Mouse (Mus musculus): ENCODE measurements around the gene Utp20.
A peak's percentile ranks its signal among the peaks of the same experiment; 100 is the strongest.
"Not testable (repeated sequence)": the region's sequence is repeated elsewhere in the genome, so short reads cannot be mapped to it uniquely, and the experiment has no call there.

The Utp20 gene

DNA sequence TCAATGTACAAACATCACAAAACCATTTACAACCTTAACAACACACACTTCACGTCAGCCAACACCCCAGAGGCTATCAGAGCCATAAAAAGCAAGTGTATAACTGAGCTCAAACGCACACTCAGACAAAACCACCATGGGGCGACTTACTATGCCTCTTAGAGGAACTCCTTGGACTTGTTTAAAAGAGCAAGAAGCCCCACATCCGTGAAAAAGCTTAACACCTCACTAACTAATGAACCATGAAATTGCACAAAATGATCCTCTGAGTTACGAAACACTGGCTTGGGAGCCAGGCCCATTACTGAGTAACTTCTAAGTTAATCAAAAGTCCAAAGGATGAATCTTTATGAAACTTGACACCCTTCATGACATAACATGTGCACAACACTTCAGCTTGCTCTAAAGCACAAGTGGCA is 42.1 kb downstream of the Utp20 start:
- DNase-seq (ENCODE audit: low read depth in 1 of 2, low spot score in 2 of 2), result no peak

DNA sequence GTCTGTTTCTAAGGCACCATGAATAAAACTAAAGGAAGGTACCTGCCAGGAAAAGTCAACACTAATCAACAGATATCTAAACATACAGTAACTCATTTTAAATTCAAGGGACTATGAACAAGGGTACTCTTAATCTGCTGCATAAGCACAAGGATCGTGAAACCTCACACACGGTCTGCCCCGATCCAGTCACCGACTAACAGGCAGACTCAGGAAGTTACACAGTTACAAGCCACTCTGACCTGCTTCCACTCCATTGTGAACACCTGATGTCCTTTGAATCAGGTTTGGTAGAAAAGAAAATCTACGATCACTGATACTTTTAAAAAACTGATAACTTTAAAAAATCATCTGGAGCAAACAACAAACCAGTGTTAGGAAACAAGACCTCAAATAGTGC is 42.7 kb downstream of the Utp20 start:
- DNase-seq (ENCODE audit: low read depth in 1 of 2, low spot score in 2 of 2), result no peak

DNA sequence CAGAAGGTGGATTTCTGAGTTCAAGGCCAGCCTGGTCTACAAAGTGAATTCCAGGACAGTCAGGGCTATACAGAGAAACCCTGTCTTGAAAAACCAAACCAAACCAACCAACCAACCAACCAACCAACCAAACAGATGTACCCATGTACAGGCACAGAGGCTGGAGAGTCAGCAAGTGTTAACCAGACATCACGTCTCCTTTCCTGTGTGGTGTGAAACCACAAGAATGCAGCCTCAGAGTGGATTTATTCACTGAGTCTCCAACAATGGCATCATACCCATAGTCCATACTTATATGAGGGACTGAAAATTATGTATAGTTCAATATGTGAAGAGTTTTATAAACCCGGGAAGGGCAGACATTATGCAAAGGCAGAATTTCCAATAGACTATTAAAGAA is 43.5 kb downstream of the Utp20 start:
- not testable (repeated sequence) for DNase-seq (ENCODE audit: low read depth in 1 of 2, low spot score in 2 of 2)

DNA sequence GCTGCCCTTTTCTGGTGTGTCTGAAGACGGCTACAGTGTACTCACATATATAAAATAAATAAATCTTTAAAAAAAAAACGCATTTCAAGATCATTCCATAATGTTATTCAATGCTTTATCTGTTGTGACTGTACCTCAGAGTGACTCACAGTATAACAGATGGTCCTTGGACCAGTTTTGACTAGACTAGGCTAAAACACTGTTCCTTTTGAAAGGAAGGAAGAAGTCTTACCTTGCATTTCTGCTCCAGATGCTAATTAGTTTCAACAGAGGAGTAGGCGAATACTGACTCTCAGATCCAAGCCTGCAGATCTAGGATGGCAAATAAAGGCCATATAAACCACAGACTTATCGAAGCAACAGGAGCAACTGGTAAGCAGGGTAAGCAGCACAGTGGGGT is 45.9 kb downstream of the Utp20 start:
- no peak for DNase-seq (ENCODE audit: low read depth in 1 of 2, low spot score in 2 of 2)

DNA sequence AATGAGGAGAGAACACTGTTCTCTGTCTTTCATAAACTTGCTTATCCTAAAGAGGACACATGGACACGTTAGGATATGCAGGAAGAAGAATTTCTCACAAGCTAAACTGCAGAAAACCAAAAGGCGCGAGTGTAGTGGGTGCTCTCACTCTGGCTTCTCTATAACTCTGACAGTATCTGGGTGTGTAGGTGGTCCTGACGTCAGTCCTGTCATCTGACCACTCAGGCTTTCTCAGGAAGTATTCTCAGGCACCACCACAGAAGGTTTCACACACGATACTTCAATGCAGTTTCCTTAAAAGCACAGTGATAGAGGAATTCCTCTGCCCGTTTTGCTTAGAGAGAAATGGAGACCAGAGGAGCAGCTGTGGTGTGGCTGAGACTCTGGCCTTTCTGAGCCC is 50.4 kb downstream of the Utp20 start:
- DNase-seq (ENCODE audit: low read depth in 1 of 2, low spot score in 2 of 2), result no peak

DNA sequence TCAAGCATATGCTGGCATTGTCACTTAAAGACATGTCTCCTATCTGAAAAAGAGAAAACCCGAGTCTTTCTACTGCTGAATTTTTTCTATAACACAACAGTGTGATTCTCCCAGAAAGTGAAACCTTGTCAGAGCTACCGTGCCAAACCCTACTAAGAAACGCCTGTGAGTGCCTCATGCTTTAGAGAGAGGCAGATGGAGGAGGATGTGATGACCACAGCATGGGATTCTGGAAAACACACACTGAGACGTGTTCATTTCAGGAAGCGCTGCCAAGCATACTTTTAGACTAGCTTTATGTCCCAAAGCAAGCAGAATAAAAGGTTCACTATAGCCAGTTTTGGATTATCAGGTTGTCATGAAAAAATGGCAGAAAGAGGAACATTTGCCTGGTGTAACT is 53.6 kb downstream of the Utp20 start:
- not testable (repeated sequence) for DNase-seq (ENCODE audit: low read depth in 1 of 2, low spot score in 2 of 2)

DNA sequence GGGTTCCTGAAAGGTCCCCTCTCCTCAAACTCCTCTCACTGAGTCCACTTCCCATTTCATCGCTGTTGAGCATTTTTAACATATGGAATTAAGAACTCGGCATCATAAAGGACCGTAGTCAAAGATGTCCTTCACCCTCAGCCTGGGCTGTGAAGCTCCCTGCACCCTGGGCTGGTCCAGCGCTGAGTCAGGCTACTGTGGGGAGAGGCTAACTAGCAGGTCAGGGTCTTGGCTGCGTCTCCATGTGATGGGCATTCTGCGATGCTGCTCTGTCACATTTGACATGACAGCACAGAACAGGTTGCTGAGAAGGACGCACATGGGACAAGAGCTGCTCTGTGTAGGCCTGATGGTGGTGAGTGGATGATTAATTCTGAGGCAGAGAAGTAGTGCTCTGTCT is 56.9 kb downstream of the Utp20 start:
- no peak for DNase-seq (ENCODE audit: low read depth in 1 of 2, low spot score in 2 of 2)

DNA sequence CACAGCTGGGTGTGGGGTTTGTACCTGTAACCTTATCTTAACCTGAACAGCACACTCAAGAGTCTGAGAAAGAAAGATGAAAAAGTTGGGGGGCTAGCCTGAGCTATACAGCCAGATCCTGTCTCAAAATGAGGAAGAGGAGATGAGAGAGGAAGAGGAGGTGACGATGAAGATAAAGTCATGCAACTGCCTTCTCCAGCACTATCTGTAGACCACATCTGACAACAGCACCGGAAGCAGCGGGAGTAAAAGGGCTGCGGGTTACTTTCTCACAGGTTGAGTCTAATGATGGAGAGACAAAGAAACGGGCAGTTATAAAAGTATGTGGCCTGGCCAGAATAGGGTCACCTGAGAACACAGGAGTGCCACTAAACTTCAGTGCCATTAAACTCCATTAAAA is 57.6 kb downstream of the Utp20 start:
- no peak for DNase-seq (ENCODE audit: low read depth in 1 of 2, low spot score in 2 of 2)

DNA sequence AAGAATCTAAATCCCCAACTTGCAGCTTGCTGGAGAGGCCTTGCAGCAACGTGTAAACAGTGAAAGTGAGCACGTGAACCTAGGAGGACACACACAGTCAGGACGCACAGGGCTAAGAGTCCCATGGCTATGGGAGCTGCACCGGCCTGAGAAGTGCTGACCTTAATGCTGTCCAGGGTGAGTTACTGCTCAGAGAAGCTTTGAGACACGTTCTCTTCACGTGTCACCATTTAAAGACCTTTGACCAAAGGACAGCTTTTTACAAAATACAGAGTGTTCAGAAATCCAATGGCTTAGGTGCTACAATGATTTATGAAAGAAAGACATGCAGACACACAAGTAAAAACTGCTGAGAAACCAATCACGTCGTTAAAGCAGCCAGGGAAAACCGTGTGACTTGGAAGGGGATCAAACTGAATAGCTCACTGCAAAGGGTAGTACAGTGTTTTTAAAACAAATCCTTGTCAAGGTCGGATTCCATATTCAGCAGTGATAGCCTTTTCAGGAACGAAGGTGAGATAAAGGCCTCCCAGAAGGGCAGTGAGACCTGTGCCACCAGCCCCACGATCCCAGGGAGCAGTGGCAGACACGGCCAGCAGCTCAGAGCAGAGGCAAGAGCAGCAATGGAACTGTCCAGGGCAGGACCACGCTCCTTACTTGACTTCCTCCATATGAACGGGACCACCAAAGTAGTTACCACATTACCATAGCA is 61.0 kb downstream of the Utp20 start:
- no peak for DNase-seq (ENCODE audit: low read depth in 1 of 2, low spot score in 2 of 2)

DNA sequence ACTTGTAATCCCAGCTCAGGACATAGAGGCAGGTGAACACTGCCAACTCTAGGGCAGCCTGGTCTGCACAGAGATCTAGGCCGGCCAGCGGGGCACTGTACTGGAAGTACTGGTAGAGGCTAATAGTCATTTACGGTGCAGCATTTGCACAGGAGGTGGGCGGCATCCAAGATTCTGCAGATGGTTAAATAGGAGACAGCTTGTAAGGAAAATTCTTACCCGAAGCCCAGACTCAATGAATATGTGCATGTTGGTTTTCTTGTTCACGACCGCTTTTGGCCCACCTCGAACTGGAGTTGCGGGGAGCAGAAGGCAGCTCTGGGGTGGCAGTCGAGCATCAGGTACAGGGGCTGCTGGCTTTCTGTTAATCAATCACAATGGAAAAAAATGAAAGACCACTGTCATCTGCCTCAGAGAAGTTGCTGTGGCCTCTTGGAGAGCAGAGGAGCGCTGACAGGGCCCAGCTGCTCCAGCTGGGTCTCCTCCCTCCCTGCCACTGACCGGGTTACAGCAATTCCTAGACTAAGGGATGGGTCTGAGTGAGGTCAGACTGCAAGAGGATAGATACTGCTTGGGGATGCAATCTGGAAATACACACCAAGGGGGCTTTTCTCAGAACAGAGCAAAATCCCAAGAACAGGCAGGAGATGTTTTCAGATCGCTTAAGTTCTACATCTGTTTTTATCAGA is 64.9 kb downstream of the Utp20 start:
- no peak for DNase-seq (ENCODE audit: low read depth in 1 of 2, low spot score in 2 of 2)

DNA sequence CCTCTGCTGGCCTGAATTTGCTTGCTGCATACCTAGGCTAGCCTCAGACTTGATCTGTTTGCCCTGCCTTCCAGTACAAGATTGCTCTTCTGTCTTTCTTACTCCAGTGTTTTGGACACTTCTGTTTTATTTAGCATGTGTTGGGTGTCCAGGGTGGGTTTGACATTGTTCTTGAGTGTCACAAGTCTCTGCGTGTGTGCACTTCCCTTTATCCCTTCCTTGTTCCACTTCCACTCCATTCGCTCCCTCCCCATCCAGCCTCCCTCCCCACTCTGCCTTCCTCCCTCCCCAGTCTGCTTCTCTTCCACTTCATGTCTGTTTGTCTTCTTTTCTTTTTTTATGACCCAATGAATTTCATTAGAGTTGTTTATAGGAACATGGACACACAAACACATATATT is 85.2 kb downstream of the Utp20 start:
- no peak for DNase-seq (ENCODE audit: low read depth in 1 of 2, low spot score in 2 of 2)

DNA sequence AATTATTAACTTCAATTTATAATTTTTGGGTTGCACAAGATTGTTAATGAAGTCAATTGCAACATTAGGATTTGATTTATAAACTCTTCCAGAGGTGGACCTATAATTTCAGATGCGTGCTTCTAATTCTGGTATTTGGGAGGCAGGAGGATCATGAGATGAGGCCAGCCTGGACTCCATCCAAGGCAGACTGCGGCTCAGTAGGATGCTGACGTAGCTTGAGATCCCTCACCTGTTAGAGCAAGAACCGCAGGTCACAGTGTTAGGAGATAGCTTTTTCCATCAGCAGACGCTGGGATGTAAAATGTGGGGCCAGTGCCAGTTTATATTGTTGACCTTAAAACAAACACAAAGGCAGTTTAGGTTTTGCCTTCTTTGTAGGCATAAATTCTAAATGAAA is 85.8 kb downstream of the Utp20 start:
- DNase-seq (ENCODE audit: low read depth in 1 of 2, low spot score in 2 of 2), result no peak

DNA sequence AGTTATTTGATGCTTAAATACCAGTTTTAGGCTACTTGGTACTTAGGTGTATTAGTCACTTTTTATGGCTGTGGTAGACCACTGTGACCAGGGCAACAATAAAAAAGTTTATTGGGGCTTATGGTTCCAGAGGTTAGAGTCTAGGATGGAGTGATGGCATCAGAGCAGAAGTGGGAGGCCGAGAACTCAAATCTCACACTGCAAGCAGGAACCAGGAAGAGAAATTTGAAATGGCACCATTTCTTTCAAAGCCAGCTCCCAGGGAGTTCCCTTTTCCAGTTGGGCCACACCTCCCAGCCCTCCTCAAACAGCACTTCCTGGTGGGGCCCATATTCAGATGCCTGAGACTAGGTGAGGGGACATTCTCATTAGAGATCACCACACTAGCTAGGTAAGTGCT is 86.8 kb downstream of the Utp20 start:
- no peak for DNase-seq (ENCODE audit: low read depth in 1 of 2, low spot score in 2 of 2)

DNA sequence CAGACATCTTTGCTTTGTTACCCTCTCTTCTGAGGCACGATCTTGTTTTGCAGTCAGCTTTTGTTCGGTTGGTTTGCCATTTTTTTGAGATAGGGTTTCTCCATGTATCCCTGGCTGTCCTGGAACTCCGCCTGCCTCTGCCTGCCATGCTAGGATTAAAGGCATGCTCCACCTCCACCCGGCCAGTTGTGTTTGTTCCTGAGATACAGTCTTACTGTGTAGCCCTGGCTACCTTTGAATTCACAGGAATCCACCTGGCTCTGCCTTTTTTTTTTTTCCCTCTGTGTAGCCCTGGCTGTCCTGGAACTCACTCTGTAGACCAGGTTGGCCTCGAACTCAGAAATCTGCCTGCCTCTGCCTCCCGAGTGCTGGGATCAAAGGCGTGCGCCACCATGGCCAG is 87.5 kb downstream of the Utp20 start:
- DNase-seq (ENCODE audit: low read depth in 1 of 2, low spot score in 2 of 2), result not testable (repeated sequence)

DNA sequence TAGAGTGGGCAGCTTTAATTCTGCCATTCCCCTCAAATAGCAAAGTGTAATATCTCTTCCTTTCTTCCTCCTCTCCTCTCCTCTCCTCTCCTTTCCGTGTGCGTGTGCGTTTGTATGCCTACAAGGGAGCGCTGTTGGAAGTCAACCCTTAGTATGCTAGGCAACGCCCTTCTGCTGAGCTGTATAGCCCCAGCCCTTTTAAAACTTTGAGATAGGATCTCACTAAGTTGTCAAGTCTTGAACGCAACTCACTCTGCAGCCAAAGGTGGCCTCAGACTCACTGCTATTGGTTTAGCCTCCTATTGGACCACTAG is 94.3 kb downstream of the Utp20 start:
- no peak for DNase-seq (ENCODE audit: low read depth in 1 of 2, low spot score in 2 of 2)

DNA sequence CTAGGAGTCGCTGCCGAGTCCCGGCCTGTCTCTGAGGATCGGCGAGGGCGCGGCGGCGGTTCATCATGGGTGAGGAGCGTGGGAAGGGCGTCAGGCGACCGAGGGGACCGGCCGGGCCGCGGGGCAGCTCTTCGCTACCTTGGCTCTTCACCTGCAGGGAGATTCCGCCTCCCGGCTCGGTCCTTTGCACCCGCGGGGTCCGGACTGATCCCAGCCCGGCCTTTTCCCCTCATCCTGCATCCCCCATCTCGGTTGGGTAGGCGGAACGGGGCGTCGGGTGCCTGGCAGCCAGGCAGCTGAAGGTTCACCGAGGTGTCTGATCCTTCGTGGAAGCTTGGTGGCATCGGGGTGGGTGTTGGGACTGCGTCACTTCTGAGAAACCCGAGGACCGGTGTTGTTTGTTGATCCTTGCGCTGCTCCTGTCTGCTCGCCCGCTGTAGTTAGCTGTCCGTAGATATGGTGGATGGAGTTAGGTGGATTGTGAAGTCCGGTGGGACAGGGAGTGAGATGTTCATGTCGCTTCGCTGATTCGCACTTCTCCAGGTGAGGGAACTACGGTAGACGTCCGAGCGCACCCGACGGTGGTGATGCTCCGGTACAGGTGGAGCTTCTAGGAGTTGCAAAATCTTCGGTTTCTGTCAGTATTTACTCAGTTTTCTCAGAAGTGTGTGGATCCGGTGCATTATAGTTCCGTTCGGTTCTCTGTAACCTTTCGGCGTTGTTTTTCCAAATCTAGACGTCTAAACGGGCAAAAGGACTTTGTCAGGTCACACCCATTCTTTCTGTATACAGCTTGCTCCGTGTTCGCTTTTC is 94.9 kb downstream of the Utp20 start:
- no peak for DNase-seq (ENCODE audit: low read depth in 1 of 2, low spot score in 2 of 2)

DNA sequence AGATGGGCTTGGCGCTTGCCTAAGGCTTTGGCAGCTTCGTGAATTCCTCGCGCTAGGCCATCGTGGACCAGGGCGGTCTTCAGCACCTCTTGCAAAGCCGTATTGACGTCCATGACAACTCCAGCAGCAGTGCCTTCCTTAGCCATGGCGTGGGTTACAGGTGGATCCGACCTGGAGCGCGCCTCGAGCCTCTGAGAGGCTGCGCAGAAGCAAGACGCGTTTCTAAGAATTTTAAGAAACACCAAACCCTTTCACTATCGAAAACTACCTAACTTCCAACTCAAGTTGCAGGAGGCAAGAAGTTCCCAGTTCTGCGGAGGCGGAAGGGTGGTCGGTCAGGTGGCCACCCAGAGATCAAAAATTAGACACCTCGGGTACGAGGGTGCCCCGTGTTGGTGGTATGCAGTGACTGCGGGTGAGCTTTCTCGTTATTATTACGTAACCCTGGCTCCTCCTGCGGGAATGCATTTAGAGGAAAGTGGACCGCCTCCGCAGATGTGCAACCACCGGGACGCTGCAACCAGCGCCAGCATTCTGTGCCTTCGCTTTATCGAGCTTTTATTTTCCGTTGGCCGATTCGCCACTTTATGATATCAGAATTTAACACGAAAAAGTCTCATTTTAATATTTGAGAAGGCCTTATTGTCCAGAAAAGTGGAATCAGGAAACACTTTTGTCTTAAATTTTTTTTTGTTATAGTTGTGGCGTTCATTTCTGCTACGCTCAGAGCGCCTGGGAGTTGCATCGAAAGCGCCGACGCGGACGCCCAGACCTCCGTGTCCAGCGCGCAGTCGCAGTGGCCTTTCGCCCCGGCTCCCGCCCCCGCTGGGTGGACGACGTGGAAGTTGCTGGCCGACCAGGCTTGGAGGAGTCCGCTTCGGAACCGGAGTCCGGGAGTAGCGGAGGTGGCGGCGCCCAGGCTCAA is 95.8 kb downstream of the Utp20 start, which contains the start of gene Arl1:
Gene Arl1 (plus strand): TSS at position 288 of the 925 bp plus-strand sequence.
- peak; percentile 79 to 87 for DNase-seq (ENCODE audit: low read depth in 1 of 2, low spot score in 2 of 2)

DNA sequence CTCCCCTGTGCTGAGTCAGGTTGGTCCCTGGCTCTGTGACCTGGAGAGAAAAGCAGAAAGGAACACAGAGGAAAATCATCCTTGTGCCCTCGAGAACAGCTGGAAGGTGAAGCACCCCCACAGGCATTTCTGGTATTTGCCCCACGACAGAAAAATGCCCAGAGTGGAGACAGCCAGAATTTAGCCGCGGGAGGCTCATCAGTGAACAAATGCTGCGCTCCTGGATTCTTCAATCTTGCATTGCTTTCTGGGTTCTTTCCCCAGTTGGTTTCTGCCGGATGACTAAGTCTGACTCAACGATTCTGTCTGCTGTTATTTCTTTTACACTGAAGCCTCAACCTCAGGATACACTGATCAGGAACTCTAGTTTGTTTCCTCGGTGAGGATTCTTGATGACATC is 98.4 kb downstream of the Utp20 start:
- DNase-seq (ENCODE audit: low read depth in 1 of 2, low spot score in 2 of 2), result no peak

DNA sequence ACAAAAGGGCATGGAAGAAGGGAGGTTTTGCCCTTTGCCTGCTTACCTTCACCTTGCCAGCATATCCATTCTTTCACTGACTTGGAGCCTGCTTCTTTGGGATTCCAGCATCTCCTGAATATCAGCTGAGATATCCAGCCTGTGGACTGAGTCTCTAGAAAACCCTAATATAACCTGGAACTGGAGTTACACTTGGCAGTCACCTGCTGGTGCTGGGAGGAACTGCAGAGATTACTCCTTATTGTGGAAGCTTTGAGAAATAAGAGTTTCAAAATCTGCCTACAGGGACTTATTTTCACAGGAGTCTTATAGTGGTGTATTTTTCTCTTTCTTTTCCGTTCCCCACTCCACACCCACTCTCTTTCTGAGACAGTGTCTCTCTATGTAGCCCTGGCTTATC is 99.5 kb downstream of the Utp20 start:
- DNase-seq (ENCODE audit: low read depth in 1 of 2, low spot score in 2 of 2), result peak in 1 of 2 experiments; percentile 30

DNA sequence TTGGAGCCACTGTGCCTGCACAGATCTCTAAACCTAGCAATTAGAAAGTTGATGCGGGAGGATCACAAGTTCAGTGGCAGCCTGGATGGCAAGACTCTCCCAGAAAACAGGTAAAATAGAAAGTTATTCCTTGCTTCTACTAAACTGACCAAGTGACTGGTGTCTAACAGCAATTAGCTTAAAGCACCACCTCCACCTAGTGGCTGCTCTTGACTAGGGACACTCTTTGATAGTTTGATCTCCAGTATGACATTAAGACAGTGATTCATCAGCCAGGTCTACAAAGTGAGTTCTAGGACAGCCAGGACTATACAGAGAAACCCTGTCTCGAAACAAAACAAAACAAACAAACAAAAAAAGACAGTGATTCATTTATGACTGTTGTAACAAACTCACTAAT is 101.3 kb downstream of the Utp20 start:
- peak in 1 of 2 experiments; percentile 33 for DNase-seq (ENCODE audit: low read depth in 1 of 2, low spot score in 2 of 2)

DNA sequence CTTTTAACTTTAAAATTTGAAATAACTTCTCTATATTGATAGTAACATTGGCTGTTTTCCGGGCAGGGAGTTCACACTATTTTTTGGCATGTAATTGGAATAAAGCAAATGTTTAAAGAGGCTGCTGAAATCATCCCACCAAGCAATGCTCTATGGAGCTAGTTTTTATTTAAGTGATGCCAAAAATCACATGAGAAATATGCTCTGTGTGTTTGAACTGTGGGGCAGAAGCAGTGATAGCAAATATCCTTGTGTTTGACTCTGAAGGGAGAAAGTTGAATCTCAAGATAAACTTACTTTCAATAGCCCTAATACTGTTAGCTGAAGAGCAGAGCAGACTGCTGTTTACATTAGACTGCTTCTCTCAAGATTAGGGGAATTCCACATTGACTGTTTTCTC is 107.0 kb downstream of the Utp20 start:
- DNase-seq (ENCODE audit: low read depth in 1 of 2, low spot score in 2 of 2), result no peak
